Mouse (Mus musculus) liver, embryonic 15.5 days (tissue): ENCODE measurements around the gene Gm17617. TPM values are rescaled to one million over a fixed set of nuclear protein-coding genes. Genes with fewer than 3 reads are reported as not detected.

Experiments
- ATAC-seq: fragments of 200-750 bp; cut with Nextera tagmentation; 2 replicates; pipeline ENCODE4 v1.8.0; 2017; ENCODE audit warnings: moderate number of reproducible peaks, mild to moderate bottlenecking, moderate library complexity; ENCODE audit not compliant: insufficient read depth
- H3K27ac ChIP-seq: fragments of 300-500 bp; sonication (generic); replicated peaks from 2 replicates; pipeline ENCODE4 v1.5.1; 2015; ENCODE audit warnings: mild to moderate bottlenecking, inconsistent platforms
- H3K27me3 ChIP-seq: fragments of 300-500 bp; sonication (generic); 2 replicates; pipeline ENCODE4 v1.6.1; 2015; ENCODE audit warnings: mild to moderate bottlenecking, inconsistent platforms
- H3K36me3 ChIP-seq: fragments of 300-500 bp; sonication (generic); replicated peaks from 2 replicates; pipeline ENCODE4 v1.6.1; 2015; ENCODE audit warnings: moderate library complexity, mild to moderate bottlenecking, inconsistent platforms
- H3K4me1 ChIP-seq: fragments of 300-500 bp; sonication (generic); replicated peaks from 2 replicates; pipeline ENCODE4 v1.6.1; 2015; ENCODE audit warnings: inconsistent platforms
- H3K4me2 ChIP-seq: fragments of 300-500 bp; sonication (generic); 2 replicates; pipeline ENCODE4 v1.6.1; 2015; ENCODE audit warnings: moderate library complexity, mild to moderate bottlenecking, inconsistent platforms
- H3K4me3 ChIP-seq: fragments of 300-500 bp; sonication (generic); replicated peaks from 2 replicates; pipeline ENCODE4 v1.5.1; 2015; ENCODE audit warnings: mild to moderate bottlenecking, inconsistent platforms
- H3K9ac ChIP-seq: fragments of 300-500 bp; sonication (generic); 2 replicates; pipeline ENCODE4 v1.6.1; 2015; ENCODE audit warnings: moderate library complexity, mild to moderate bottlenecking, inconsistent platforms
- H3K9me3 ChIP-seq: fragments of 300-500 bp; sonication (generic); replicated peaks from 2 replicates; pipeline ENCODE4 v1.6.1; 2016; ENCODE audit warnings: inconsistent platforms
- WGBS: fragments of 180-500 bp; shearing (Covaris S2); methylation state at CpG from one replicate; pipeline ENCODE4 v1.1.7; 2015; ENCODE audit warnings: mixed read lengths; ENCODE audit not compliant: insufficient replicate concordance; 5-methylcytosine and 5-hydroxymethylcytosine counted together
- polyA plus RNA-seq: library from polyadenylated mRNA; unstranded; fragments of >200 nt; fragmentation: Nextera tagmentation; extraction: Ambion mirVana; gene quantifications from 2 replicates; pipeline ENCODE4 v1.2.1, GENCODE M21; 2015

The Gm17617 gene
- polyA plus RNA-seq, 1 experiment from 2014 or later, result not detected

DNA sequence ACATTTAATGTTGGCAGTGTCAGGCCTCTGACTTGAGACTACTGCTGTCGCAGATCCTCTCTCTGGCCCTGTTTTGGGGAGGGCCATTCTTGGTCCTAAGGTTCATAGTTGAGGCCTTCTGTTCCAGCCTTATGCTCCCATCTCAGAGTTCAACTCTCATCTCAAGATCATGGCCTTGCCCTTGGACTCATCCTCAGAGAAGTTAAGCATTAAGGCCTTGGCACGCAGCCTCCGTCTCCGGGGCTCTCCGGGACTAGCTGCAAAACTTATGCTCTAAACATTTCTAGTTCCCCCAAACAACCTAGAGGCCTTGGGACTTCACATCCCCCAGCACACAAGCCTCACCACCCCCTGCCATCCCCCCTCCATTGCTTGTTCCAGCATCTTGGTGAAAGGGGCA lies 34.9 kb upstream of the Gm17617 start:
- H3K36me3 ChIP-seq, result no peaks in the 10 kb centered on the region
- no peak overlapping the region for H3K9ac ChIP-seq
- H3K4me3 ChIP-seq, result no peak overlapping the region
- H3K27me3 ChIP-seq, result peaks cover 6% of the 10 kb centered on the region; the same call in 1 of the 2 replicates
- 83% methylated on average over 5 of the region's 5 CpGs for WGBS
- H3K27ac ChIP-seq, result no peak overlapping the region
- ATAC-seq, result no peak
- peaks cover 9% of the 10 kb centered on the region; the same call in 1 of the 2 replicates for H3K4me1 ChIP-seq
- H3K4me2 ChIP-seq, result no peak overlapping the region
- no peaks in the 10 kb centered on the region for H3K9me3 ChIP-seq

DNA sequence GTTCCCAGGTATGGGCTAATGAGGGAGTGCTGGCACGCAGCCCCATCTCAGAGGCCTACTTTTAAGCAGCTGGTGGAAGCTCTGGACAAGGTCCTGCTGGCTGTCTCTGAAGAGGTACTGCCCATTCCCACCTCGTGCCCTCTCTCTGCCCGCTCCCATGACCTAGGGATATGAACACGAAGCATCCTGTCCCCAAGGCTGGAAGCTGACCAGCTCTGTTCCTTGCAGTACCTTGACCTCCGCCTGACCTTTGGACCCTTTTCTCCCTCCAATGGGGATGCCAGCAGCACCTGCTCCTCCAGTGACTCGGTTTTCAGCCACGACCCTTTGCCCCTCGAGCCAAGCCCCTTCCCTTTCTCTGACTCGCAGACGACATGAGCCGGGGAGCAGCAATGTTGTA lies 34.5 kb upstream of the Gm17617 start:
- H3K9ac ChIP-seq, result no peak overlapping the region
- H3K36me3 ChIP-seq, result no peaks in the 10 kb centered on the region
- peaks cover 9% of the 10 kb centered on the region; the same call in 1 of the 2 replicates for H3K4me1 ChIP-seq
- no peak for ATAC-seq
- H3K4me2 ChIP-seq, result no peak overlapping the region
- H3K9me3 ChIP-seq, result no peaks in the 10 kb centered on the region
- no peak overlapping the region for H3K4me3 ChIP-seq
- H3K27me3 ChIP-seq, result peaks cover 6% of the 10 kb centered on the region; the same call in 1 of the 2 replicates
- 70% methylated on average over 11 of the region's 11 CpGs for WGBS
- no peak overlapping the region for H3K27ac ChIP-seq

DNA sequence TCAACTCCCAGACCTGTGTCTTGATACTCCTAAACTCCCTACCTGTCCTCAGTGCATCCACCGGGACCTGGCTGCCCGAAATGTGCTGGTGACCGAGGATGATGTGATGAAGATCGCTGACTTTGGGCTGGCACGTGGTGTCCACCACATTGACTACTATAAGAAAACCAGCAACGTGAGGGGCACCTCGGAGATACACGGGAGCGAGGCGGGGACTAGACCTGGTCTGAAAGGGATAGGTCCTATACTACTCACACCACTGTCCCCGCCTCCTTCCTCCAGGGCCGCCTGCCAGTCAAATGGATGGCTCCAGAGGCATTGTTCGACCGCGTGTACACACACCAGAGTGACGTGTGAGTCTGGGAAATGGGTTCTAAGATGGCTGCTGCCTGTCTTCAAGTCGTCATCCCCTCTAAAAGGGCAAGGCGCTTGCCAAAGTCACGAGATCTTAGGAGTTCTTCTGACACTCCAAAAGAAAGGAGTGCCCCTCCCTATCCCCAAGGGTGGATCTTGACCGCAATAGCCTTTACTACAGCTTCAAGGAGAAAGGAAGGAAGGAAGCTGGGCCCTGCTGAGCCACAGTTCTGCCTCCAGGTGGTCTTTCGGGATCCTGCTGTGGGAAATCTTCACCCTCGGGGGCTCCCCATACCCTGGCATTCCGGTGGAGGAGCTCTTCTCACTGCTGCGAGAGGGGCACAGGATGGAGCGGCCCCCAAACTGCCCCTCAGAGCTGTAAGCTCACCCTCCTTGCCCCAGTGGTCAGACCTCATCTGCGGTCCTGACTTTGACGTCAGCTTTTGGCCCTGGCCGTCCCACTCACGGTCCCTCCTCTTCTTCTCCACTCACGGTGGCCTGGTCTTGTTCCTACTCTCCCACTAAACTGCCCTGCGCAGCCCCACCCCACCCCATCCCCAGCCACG lies 33.7 kb upstream of the Gm17617 start:
- H3K27ac ChIP-seq, result no peak overlapping the region
- no peak overlapping the region for H3K4me3 ChIP-seq
- H3K4me2 ChIP-seq, result no peak overlapping the region
- peaks cover 8% of the 10 kb centered on the region; the same call in 1 of the 2 replicates for H3K4me1 ChIP-seq
- H3K9ac ChIP-seq, result no peak overlapping the region
- ATAC-seq, result no peak
- no peaks in the 10 kb centered on the region for H3K36me3 ChIP-seq
- no peaks in the 10 kb centered on the region for H3K9me3 ChIP-seq
- WGBS, result 72% methylated on average over 32 of the region's 32 CpGs
- peaks cover 6% of the 10 kb centered on the region; the same call in 1 of the 2 replicates for H3K27me3 ChIP-seq

DNA sequence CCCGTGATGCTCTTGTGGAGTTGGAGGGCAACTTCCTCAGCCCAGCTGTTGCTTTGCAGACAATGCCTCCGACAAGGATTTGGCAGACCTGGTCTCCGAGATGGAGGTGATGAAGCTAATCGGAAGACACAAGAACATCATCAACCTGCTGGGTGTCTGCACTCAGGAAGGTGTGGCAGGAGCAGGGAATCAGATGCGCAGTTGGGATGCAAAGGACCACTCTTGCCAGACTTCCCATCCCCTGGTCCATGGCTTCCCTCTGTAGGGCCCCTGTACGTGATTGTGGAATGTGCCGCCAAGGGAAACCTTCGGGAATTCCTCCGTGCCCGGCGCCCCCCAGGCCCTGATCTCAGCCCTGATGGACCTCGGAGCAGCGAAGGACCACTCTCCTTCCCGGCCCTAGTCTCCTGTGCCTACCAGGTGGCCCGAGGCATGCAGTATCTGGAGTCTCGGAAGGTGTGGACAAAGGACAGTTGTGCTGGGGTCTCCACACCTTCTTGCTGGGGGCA lies 32.5 kb upstream of the Gm17617 start:
- ATAC-seq, result no peak
- no peak overlapping the region for H3K9ac ChIP-seq
- H3K4me1 ChIP-seq, result no peaks in the 10 kb centered on the region
- H3K9me3 ChIP-seq, result no peaks in the 10 kb centered on the region
- WGBS, result 77% methylated on average over 16 of the region's 16 CpGs
- no peak overlapping the region for H3K27ac ChIP-seq
- H3K36me3 ChIP-seq, result peaks cover 6% of the 10 kb centered on the region; the same call in 1 of the 2 replicates
- H3K4me3 ChIP-seq, result no peak overlapping the region
- no peak overlapping the region for H3K4me2 ChIP-seq
- H3K27me3 ChIP-seq, result no peaks in the 10 kb centered on the region

DNA sequence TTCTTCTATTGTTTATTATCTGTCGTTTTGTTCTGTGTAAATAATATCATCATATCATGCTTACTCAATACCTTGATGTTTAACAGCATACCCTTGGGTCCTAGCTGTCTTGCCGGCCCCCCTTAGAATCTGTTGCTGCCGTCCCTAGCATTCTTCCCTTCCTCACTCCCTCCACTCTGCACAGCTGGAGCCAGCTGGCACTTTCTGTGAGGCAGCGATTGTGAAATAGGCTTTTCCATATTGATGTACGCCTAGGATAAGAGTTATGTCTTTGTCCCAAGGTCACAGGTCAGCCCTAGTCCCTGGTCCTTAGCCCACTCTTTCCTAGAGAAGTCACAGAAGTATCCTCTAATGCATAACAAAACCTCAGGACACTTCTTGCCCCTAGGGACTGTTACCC lies 30.2 kb upstream of the Gm17617 start:
- no peak overlapping the region for H3K4me2 ChIP-seq
- no peak for ATAC-seq
- H3K27ac ChIP-seq, result no peak overlapping the region
- WGBS, result 57% methylated on average over 5 of the region's 5 CpGs
- no peaks in the 10 kb centered on the region for H3K4me1 ChIP-seq
- H3K9me3 ChIP-seq, result no peaks in the 10 kb centered on the region
- H3K9ac ChIP-seq, result no peak overlapping the region
- no peaks in the 10 kb centered on the region for H3K27me3 ChIP-seq
- no peak overlapping the region for H3K4me3 ChIP-seq
- H3K36me3 ChIP-seq, result peaks cover 10% of the 10 kb centered on the region; the same call in 1 of the 2 replicates

DNA sequence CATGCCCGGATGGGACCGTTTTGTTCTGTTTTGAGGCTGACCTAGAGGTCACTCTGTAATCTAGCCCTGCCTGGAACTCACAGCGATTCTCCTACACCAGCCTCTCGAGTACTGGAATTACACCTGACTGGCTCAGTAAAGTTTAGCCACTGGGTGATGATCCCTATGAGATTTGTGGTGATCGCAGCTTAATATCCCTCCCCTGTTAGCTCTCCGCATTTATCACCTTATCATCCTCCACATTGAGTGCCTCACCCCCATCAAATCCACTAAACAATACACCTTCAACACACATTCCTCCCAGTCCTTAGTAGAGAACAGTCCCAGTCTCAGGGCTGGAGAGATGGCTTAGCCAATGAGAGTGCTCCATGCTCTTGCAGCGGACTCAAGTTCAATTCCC lies 29.0 kb upstream of the Gm17617 start:
- Histone ChIP-seq H3K27ac (no peak overlapping the region), H3K4me1 (no peaks in the 10 kb centered on the region), H3K27me3 (no peaks in the 10 kb centered on the region), H3K9ac (no peak overlapping the region), H3K4me2 (no peak overlapping the region), H3K9me3 (no peaks in the 10 kb centered on the region), H3K4me3 (no peak overlapping the region), H3K36me3 (peaks cover 10% of the 10 kb centered on the region; the same call in 1 of the 2 replicates)
- 62% methylated on average over 7 of the region's 7 CpGs for WGBS
- no peak for ATAC-seq

DNA sequence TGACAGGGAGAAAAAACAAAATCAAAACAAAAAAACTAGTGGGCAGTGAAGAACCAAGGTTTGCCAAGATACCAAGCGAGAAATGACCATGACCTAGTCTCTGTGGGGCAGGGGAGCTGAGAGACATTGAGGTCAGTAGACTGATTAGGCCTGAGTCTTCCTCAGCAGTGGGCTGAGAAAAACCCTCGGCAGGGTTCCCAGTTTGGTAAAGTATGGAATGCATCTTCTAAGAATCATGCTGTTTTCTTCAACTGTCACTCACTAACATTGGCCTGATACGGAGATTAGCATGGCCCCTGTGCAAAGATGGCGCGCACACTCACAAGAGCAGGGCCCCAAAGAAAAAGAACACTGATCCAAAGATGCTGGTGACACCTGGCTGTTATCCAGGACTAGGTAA lies 20.6 kb upstream of the Gm17617 start:
- no peak overlapping the region for H3K4me3 ChIP-seq
- no peak for ATAC-seq
- WGBS, result 66% methylated on average over 5 of the region's 5 CpGs
- 0 out of 2 replicates have a peak, but pooled peaks cover 4% of the 10 kb centered on the region for H3K4me1 ChIP-seq
- peak overlapping the region; percentile 49; the same call in 1 of the 2 replicates for H3K4me2 ChIP-seq
- H3K9me3 ChIP-seq, result no peaks in the 10 kb centered on the region
- H3K27ac ChIP-seq, result no peak overlapping the region
- 0 out of 2 replicates have a peak, but pooled peaks cover 3% of the 10 kb centered on the region for H3K36me3 ChIP-seq
- H3K9ac ChIP-seq, result no peak overlapping the region
- peaks cover 67% of the 10 kb centered on the region for H3K27me3 ChIP-seq

DNA sequence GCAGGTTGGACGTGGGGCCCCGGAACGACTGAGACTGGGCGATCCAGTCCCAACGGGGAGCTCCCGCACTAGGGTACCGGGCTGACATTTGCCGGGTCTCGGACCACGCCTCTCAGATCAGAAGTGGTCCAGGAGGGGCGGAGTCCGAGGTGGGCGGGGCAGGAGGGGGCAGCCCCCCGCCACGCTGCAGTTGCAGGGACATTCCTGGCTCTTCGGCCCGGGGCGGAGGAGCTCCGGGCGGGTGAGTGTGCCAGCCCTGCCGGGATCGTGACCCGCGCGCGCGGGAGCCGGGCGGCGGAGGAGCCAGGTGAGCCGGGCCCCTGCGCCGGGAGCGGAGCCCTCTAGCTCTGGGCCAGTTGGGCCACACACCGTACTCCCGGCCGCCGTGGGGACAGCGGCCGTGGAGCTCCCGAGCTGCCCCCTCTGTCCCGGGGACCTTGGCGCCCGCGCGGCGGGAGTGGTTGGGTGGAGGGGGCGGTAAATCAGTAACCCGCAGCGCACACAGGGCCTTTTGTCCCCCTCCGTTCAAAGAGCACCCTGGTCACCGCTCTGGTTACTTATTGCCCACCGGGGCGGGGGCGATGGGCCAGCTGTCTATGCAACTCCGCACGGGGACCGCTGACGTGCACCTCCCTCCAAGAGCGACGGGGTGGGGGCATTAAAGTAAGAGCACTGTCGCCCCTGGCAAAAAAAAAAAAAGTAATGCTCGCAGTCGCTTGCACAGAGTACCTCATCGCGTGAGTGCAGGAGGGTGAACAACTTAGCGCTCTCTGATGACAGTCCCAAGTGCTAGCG lies 19.5 kb upstream of the Gm17617 start, which contains the start of gene Fgfr4:
Gene Fgfr4 (plus strand): TSS at position 20 of the 795 bp plus-strand sequence.
- Histone ChIP-seq H3K9ac (no peak within 1 kb of the TSS), H3K4me2 (peak within 1 kb of the TSS; percentile 49), H3K4me3 (peak within 1 kb of the TSS; percentile 51), H3K9me3 (no peaks in the 10 kb centered on the region), H3K27ac (peak within 1 kb of the TSS; percentile 84), H3K27me3 (peaks cover 67% of the 10 kb centered on the region), H3K36me3 (no peaks in the 10 kb centered on the region), H3K4me1 (0 out of 2 replicates have a peak, but pooled peaks cover 4% of the 10 kb centered on the region)
- peak; percentile 82 for ATAC-seq
- WGBS, result 3% methylated on average over 65 of the region's 68 CpGs

DNA sequence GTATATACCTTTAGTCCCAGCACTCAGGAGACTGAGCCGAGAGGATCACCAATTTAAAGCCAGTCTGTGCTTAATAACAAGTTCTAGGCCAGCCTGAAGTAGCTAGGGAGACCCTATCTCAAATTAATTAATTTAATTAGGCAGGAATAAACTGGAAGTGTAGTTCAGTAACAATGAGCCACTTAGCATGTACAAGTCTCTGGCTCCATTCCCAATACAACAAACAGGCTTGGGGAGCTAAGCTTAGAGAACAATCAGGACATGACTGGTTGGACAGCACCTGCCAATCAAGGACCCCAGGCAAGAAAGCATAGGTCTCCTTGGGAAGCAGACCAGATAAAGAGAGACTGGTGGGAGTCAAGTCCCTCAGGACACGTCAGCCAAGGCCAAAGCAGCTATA lies 6.9 kb upstream of the Gm17617 start:
- Histone ChIP-seq H3K9ac (no peak overlapping the region), H3K4me3 (no peak overlapping the region), H3K27ac (no peak overlapping the region), H3K9me3 (no peaks in the 10 kb centered on the region), H3K36me3 (no peaks in the 10 kb centered on the region), H3K4me2 (no peak overlapping the region), H3K4me1 (peaks cover under 1% of the 10 kb centered on the region; the same call in 1 of the 2 replicates), H3K27me3 (no peaks in the 10 kb centered on the region)
- 72% methylated on average over 2 of the region's 2 CpGs for WGBS
- ATAC-seq, result no peak

DNA sequence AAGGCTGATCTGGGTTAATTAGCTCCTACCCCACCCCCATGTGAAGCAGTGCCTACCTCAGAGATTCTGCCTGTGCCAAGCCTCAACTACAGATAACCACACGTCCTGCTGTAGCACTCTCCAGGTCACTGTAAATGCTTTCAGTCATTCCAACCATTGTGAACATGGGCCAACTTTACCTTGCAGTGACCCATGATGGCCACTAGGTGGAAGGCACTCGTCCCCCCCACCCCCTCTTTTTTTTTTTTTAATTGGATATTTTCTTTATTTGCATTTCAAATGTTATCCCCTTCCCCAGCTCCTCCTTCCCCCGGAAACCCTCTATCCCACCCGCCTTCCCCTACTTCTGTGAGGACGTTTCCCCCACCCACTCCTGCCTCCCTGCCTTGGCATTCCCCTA lies 2.0 kb upstream of the Gm17617 start:
- Histone ChIP-seq H3K9ac (no peak overlapping the region), H3K4me3 (no peak overlapping the region), H3K27ac (no peak overlapping the region), H3K4me2 (no peak overlapping the region), H3K36me3 (peaks cover 31% of the 10 kb centered on the region), H3K4me1 (peaks cover 4% of the 10 kb centered on the region; the same call in 1 of the 2 replicates), H3K9me3 (no peaks in the 10 kb centered on the region), H3K27me3 (no peaks in the 10 kb centered on the region)
- 10% methylated on average over 5 of the region's 5 CpGs for WGBS
- peak; percentile 49; the same call in 1 of the 2 replicates for ATAC-seq
